Mouse (Mus musculus): ENCODE measurements at regions not wholly inside any gene's neighbourhood (a gene's known extent, or its start where the extent isn't known, plus 50 kb on each side); places are given as distances from the start of the nearest gene placed in this dataset.

DNA sequence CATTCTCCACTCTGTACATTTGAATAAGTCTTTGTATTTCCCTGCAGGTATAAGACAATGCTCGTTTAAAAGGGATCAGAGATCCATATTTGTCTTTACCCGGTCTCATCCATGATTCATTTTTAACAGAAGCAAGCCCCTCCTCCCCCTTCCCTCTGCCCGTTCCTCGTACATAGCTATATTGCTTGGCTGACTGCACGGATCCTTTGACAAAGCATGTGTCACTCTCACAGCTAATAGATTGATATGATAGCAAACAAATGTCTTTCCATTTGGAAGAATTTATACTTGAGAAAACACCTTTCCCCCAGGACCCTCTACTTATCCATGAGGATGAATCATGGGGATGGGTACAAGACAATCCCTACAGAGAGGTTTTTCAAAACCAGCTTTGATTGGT lies 160.1 kb downstream of the Gm19935 start:
- TF ChIP-seq CTCF (IDR thresholded peaks at IDR 0.05; ENCODE audit: low read depth), result no peak
- TF ChIP-seq EP300 (IDR thresholded peaks at IDR 0.05; ENCODE audit: low read depth), result no peak

Data from heart, postnatal 0 days (tissue).